Mouse (Mus musculus) hindbrain, embryonic 16.5 days (tissue): ENCODE measurements around the gene Stk24. TPM values are rescaled to one million over a fixed set of nuclear protein-coding genes. Genes with fewer than 3 reads are reported as not detected.

ENCODE experiments used
- ATAC-seq: fragments of 200-750 bp; cut with Nextera tagmentation; 2 replicates; pipeline ENCODE4 v1.8.0; 2017; ENCODE audit warnings: moderate TSS enrichment, moderate library complexity
- H3K27ac ChIP-seq: fragments of 300-500 bp; sonication (generic); 2 replicates; pipeline ENCODE4 v1.5.1; 2014; ENCODE audit warnings: low read depth, mild to moderate bottlenecking, control low read depth, low read length, moderate library complexity
- H3K27me3 ChIP-seq: fragments of 300-500 bp; sonication (generic); replicated peaks from 2 replicates; pipeline ENCODE4 v1.6.1; 2014; ENCODE audit warnings: low read length; ENCODE audit not compliant: control insufficient read depth, insufficient read depth
- H3K36me3 ChIP-seq: fragments of 300-500 bp; sonication (generic); 2 replicates; pipeline ENCODE4 v1.6.1; 2014; ENCODE audit warnings: mild to moderate bottlenecking, low read length, moderate library complexity, mixed read lengths; ENCODE audit not compliant: control insufficient read depth, insufficient read depth
- H3K4me1 ChIP-seq: fragments of 300-500 bp; sonication (generic); 2 replicates; pipeline ENCODE4 v1.6.1; 2014; ENCODE audit warnings: low read depth, low read length; ENCODE audit not compliant: control insufficient read depth, insufficient read depth
- H3K4me2 ChIP-seq: fragments of 300-500 bp; sonication (generic); 2 replicates; pipeline ENCODE4 v1.6.1; 2014; ENCODE audit warnings: mild to moderate bottlenecking, low read length, control low read depth, moderate library complexity
- H3K4me3 ChIP-seq: fragments of 300-500 bp; sonication (generic); 2 replicates; pipeline ENCODE4 v1.5.1; 2014; ENCODE audit warnings: mild to moderate bottlenecking, low read length, control low read depth, moderate library complexity
- H3K9ac ChIP-seq: fragments of 300-500 bp; sonication (generic); 2 replicates; pipeline ENCODE4 v1.6.1; 2014; ENCODE audit warnings: low read depth, mild to moderate bottlenecking, control low read depth, low read length, moderate library complexity
- H3K9me3 ChIP-seq: fragments of 300-500 bp; sonication (generic); 2 replicates; pipeline ENCODE4 v1.6.1; 2014; ENCODE audit warnings: mild to moderate bottlenecking, low read length, moderate library complexity; ENCODE audit not compliant: control insufficient read depth
- WGBS: fragments of 180-500 bp; shearing (Covaris S2); extraction: QIAGEN DNeasy Blood & Tissue Kit; methylation state at CpG from one replicate; pipeline ENCODE4 v1.1.7; 2014; 5-methylcytosine and 5-hydroxymethylcytosine counted together
- polyA plus RNA-seq: library from polyadenylated mRNA; unstranded; fragments of >200 nt; fragmentation: Nextera tagmentation; extraction: Ambion mirVana; gene quantifications from 2 replicates; pipeline ENCODE4 v1.2.1, GENCODE M21; 2015

Gene Stk24
- polyA plus RNA-seq, 1 experiment from 2014 or later = 14.6 TPM

DNA sequence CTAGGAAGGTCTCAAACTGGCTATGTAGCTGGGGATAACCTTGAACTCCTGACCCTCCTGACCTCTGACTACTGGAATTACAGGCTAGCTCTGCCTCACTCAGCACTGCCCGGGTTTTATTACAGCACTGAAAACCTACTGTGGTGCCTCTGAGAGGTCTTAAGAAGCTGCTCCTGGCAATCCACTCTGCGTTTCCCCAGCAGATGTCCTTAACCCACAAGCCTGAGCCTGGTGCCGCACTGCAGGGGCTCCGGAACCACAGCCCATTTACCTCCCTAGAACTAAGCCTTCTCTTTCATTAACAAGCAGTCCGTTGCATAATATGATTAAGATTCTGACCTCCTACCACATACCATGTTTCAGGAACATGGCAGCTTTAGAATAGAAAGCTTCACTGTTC, 63.7 kb downstream of the Stk24 start:
- Histone ChIP-seq H3K4me1 (peaks cover 13% of the 10 kb centered on the region), H3K27me3 (no peaks in the 10 kb centered on the region), H3K4me3 (no peak overlapping the region), H3K27ac (no peak overlapping the region), H3K9me3 (no peaks in the 10 kb centered on the region), H3K9ac (no peak overlapping the region), H3K36me3 (no peaks in the 10 kb centered on the region), H3K4me2 (no peak overlapping the region)
- 0 out of 2 replicates have a peak, but pooled peaks have one; percentile 28 for ATAC-seq
- WGBS = 56% methylated on average over 5 of the region's 5 CpGs

DNA sequence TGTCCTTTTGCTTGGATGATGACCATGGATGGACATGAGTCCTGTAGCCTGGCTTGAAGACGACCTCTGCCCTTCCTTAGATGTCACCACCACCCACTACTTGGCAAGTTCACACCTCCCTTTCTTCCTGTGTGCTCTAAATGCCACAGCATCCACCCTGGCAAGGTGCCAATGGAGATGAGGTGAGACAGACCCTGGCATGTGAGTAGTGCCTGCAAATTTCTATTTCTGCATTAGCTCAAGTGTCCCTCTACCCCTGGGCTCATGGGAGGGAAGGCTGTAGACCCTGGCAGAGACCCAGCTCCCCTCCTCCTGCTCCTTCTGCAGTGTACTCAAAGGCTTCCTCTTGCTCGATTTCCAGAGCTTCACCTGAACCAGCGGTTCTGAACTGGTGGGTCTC, 64.9 kb downstream of the Stk24 start:
- Histone ChIP-seq H3K9ac (no peak overlapping the region), H3K27me3 (no peaks in the 10 kb centered on the region), H3K4me3 (no peak overlapping the region), H3K9me3 (no peaks in the 10 kb centered on the region), H3K4me1 (peaks cover 13% of the 10 kb centered on the region), H3K36me3 (no peaks in the 10 kb centered on the region), H3K27ac (no peak overlapping the region), H3K4me2 (no peak overlapping the region)
- WGBS = 74% methylated on average over 3 of the region's 3 CpGs
- ATAC-seq = no peak

DNA sequence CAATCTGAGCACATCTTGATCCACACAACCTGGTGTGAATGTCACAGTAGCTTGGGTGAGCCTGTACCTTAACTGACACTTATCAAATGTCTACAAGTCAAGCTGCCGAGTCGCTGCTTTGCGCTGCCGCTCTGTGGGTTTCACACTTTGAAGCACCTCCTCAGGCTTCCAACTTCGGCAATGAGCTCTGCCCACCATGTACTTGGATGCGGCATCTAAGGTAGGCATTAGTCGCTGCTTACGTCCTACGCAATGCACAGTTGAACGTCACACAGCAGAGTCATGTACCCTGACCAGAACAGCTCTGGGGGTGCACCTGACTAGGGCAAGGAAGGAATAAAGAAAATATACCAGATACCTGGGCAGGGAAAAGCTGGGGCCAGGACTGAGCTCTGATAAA, 66.5 kb downstream of the Stk24 start:
- no peak overlapping the region for H3K27ac ChIP-seq
- H3K4me3 ChIP-seq = no peak overlapping the region
- no peak overlapping the region for H3K9ac ChIP-seq
- no peaks in the 10 kb centered on the region for H3K36me3 ChIP-seq
- ATAC-seq = no peak
- H3K4me1 ChIP-seq = peaks cover 13% of the 10 kb centered on the region
- H3K4me2 ChIP-seq = no peak overlapping the region
- 95% methylated on average over 10 of the region's 10 CpGs for WGBS
- H3K27me3 ChIP-seq = no peaks in the 10 kb centered on the region
- H3K9me3 ChIP-seq = no peaks in the 10 kb centered on the region

DNA sequence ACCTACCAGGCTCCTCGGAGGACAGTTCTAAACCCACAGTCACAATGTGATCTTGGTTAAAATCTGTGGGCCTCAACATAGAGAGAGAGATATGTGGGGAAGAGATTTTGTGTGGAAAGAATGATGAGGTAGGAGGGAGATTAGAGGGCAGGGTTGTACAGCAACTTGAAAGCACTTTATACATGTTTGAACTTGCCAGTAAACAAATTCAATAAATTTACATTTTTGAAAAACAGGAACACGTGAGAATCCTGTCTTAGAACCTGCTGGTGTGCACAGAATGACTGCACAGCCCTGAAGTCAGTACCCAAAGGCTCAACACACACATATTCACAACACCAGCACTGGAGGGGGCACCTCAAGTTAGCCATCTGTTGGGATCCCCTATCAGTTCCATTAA, 68.7 kb downstream of the Stk24 start:
- Histone ChIP-seq H3K9me3 (no peaks in the 10 kb centered on the region), H3K4me1 (peaks cover 4% of the 10 kb centered on the region), H3K4me3 (no peak overlapping the region), H3K4me2 (no peak overlapping the region), H3K9ac (no peak overlapping the region), H3K36me3 (no peaks in the 10 kb centered on the region), H3K27me3 (no peaks in the 10 kb centered on the region), H3K27ac (no peak overlapping the region)
- 88% methylated on average over 2 of the region's 2 CpGs for WGBS
- no peak for ATAC-seq

DNA sequence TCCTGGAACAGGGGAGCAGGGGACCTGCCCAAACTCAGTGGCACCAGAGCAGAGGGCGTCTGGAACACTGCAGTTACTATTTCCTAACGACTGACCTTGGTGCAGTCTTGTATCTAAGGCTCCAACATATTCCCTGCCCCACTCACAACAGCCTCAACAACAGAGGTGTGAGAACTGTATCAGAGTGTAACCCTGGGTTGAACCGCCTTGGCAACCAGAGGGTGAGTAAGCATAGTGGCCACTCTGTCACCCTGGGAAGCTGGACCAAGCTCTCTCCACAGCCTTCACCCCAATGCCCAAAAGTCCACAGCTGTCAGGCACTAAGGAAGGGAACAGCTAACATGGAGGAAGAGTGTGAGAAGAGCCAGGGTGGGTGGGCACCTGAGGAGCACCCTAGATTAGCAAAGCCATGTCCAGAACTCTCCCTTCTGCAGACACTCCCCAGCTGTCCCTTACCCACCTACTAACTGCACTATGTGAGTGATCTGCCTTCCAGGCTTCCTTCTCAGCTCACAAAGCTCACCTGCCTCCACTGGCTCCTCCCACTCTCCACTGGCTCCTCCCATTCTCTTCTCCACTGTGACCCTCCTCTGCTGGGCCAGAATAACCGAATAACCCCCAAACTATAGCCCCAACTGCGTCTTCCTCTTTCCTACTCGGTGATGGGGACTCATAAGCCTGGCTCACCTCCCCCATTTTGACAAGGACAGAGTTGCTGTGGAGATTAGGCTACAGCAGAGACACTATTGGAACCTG, 69.3 kb downstream of the Stk24 start:
- WGBS = 86% methylated on average over 6 of the region's 6 CpGs
- H3K4me1 ChIP-seq = no peaks in the 10 kb centered on the region; the same call in 1 of the 2 replicates
- no peak for ATAC-seq

DNA sequence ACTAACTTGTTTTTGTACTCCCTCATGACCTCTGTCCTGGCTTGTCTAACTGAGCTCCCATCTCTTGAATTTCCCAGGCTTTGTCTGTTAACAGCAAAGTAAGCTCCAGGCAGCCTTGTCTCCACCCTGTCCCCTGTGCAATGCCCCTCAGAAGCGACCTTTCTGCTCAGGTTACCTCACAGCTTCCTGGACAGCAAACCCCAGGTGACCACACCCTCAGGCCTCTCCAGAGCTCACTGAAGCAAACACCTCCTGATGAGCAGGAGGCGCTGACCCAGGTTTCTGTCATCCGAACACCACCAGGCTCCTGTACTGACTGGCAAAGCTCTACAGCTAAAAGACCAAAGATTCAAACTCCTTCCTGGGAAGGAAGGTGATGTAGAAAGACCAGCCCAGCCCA, 69.9 kb downstream of the Stk24 start:
- 91% methylated on average over 3 of the region's 3 CpGs for WGBS
- Histone ChIP-seq H3K27me3 (no peaks in the 10 kb centered on the region), H3K4me3 (no peak overlapping the region), H3K9ac (no peak overlapping the region), H3K27ac (no peak overlapping the region), H3K4me1 (no peaks in the 10 kb centered on the region), H3K9me3 (no peaks in the 10 kb centered on the region), H3K36me3 (no peaks in the 10 kb centered on the region), H3K4me2 (no peak overlapping the region)
- no peak for ATAC-seq

More for the DNA sequence above, 69.3 kb downstream of the Stk24 start:
- no peaks in the 10 kb centered on the region for H3K9me3 ChIP-seq
- no peaks in the 10 kb centered on the region for H3K27me3 ChIP-seq
- no peak overlapping the region for H3K4me3 ChIP-seq
- H3K36me3 ChIP-seq = no peaks in the 10 kb centered on the region
- no peak overlapping the region for H3K9ac ChIP-seq
- H3K27ac ChIP-seq = no peak overlapping the region
- H3K4me2 ChIP-seq = no peak overlapping the region

DNA sequence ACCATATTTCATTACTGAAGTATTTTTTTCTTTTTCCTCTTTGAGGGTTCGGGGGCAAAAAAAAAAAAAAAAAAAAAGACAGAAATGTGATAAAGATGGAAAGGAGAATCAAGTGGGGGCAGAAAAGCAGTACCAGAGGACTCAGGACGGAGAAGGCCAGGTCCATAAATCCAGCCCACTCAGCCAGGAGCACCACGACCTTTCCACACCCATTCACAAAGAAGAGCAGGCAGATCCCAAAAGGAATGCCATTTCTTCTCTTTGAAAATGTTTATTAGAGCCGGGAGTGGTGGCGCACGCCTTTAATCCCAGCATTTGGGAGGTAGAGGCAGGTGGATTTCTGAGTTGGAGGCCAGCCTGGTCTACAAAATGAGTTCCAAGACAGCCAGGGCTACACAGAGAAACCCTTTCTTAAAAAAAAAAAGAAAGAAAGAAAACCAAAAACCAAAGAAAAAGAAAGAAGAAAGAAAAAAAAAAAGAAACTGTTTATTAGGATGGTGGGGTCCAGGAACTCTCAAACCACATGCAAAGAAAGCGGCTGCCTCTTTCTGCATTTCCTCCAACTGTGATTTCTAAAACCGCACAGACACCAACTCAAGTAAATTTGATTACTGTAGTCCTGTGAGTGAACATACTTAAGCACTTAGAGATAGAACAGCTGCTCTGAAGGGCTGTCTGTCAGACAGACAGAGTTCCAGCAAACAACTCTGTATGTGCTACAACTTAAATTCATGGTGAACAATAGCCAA, 74.3 kb downstream of the Stk24 start:
- Histone ChIP-seq H3K4me2 (no peak overlapping the region), H3K27me3 (no peaks in the 10 kb centered on the region), H3K9ac (no peak overlapping the region), H3K9me3 (no peaks in the 10 kb centered on the region), H3K27ac (no peak overlapping the region), H3K4me1 (0 out of 2 replicates have a peak, but pooled peaks cover 2% of the 10 kb centered on the region), H3K36me3 (no peaks in the 10 kb centered on the region), H3K4me3 (no peak overlapping the region)
- WGBS = 73% methylated on average over 8 of the region's 8 CpGs
- ATAC-seq = no peak

DNA sequence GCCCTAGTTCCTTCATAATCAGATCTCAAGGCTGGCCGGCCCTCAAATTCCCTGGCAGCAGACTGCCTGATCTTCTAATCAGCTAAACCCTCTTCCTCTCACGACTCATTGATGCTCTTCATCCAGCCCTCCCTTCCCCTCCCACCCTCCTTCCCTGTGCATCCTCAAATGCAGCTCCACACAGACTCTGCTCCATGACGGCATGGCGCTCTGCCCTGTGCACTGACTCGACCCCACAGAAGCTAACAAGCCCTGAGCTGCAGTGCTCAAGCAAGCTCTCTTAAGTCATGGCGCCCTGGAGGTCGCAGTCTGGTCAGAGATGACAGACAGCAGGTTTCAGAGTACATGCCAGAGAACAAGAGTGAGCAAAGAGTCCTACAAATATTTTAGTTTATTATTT, 75.3 kb downstream of the Stk24 start:
- no peak overlapping the region for H3K4me3 ChIP-seq
- H3K36me3 ChIP-seq = no peaks in the 10 kb centered on the region
- no peak overlapping the region for H3K9ac ChIP-seq
- no peaks in the 10 kb centered on the region for H3K27me3 ChIP-seq
- no peak overlapping the region for H3K4me2 ChIP-seq
- no peak overlapping the region for H3K27ac ChIP-seq
- ATAC-seq = no peak
- WGBS = 59% methylated on average over 7 of the region's 7 CpGs
- no peaks in the 10 kb centered on the region for H3K9me3 ChIP-seq
- H3K4me1 ChIP-seq = 0 out of 2 replicates have a peak, but pooled peaks cover 2% of the 10 kb centered on the region

DNA sequence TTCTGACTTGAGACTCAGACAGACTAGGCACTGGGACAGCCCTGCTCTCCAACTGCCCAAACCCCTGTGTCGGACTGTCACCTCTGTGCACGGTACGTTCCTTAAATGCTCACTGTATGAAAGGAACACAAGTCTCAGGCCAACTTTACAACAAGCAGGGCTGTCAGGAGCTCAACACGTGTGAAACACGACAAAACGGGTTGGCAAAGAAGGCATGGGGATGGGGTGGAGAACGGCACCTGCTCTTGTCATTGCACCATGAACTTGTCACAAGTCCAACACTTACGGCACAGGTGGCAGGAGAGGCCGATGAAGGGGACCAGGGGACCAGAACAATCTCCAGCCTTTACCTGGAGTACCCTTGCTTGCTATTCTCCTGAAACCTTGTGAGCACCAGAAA, 80.7 kb downstream of the Stk24 start:
- Histone ChIP-seq H3K9me3 (no peaks in the 10 kb centered on the region), H3K27ac (no peak overlapping the region), H3K36me3 (no peaks in the 10 kb centered on the region), H3K4me2 (no peak overlapping the region), H3K9ac (no peak overlapping the region), H3K4me3 (no peak overlapping the region), H3K4me1 (no peaks in the 10 kb centered on the region), H3K27me3 (no peaks in the 10 kb centered on the region)
- ATAC-seq = no peak
- WGBS = 92% methylated on average over 9 of the region's 9 CpGs
